Mouse (Mus musculus): ENCODE results near the gene Ctnnbl1. TPM values are rescaled to one million over a fixed set of nuclear protein-coding genes. Genes with fewer than 3 reads are reported as not detected.

Ctnnbl1 gene
- total RNA-seq, 4 experiments from 2014 or later = 24.6 to 28.4 (median 27.7) TPM

DNA sequence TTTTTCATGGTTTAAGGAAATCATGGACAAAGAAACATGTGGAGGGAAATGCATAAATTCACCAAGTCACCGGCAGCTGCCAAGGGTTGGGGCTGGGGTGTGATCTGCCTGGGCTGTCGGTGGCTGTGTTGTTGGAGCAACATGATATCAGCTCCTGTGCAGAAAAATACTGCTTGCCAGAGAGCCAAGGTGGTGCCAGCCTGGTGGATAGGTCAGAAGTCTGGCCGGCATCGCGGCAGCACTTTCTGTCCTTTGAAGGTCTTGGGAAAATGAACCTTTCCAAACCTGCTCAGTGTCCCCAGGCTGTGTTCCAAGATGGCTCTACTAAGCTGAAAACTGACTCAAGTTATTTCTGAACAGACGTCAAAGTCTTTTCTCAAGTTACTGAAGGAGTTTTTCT, 133.0 kb downstream of the Ctnnbl1 start:
- DNase-seq (ENCODE audit: low spot score in 2 of 2) = no peak

- DNase-seq (ENCODE audit: low spot score in 2 of 2) = peak in 1 of 2 experiments; percentile 59
Measured at GRCm38 (mm10) chr2:157873223-157873622, 136.0 kb downstream of the Ctnnbl1 start.

- DNase-seq (ENCODE audit: low spot score in 2 of 2) = no peak
Measured at GRCm38 (mm10) chr2:157873691-157874090, 136.5 kb downstream of the Ctnnbl1 start.

DNA sequence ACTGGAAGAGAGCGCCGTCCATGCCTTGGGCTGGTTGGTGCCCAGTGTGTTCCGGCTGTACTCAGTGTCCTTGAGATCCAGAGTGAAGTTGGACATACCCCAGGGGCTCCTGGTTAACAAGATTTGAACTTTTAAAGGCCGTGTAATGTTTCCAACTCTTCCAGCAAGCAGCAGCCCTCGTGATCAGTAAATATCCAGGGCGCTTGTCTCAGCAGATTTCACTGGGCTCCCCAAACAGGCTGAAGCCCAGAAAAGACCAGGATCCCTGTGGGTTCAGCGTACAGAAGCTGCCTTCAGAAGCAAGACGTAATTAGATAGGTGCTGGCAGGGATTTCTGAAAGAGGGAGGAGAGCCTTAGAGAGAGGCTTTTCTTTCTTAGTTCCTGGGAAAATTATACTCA, 137.9 kb downstream of the Ctnnbl1 start:
- peak in 1 of 2 experiments; percentile 35 for DNase-seq (ENCODE audit: low spot score in 2 of 2)

GRCm38 (mm10) chr2:157877394-157877793, 140.2 kb downstream of the Ctnnbl1 start:
- DNase-seq (ENCODE audit: low spot score in 2 of 2) = no peak

DNA sequence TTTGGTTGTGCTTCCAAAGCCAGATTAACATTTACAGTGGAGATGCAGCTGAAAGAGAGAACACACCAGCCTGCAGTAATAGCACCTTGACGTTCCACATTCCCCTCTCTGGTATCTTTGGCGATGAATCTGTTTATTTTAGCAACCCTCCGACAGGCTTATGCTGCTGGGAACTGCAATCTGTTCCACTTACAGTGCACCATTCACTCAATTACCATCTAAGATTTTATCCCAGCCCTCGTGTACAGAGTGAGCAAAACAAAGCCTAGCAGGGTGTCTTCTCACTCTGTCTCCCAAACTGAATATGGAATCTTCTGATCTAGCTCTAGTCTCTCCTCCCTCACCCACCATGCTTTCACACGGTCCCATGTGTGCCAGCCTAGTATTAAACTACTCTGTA, 140.8 kb downstream of the Ctnnbl1 start:
- peak in 1 of 2 experiments; percentile 58 for DNase-seq (ENCODE audit: low spot score in 2 of 2)

- DNase-seq (ENCODE audit: low spot score in 2 of 2) = no peak
Measured at GRCm38 (mm10) chr2:157881939-157882338, 144.7 kb downstream of the Ctnnbl1 start.

GRCm38 (mm10) chr2:157887275-157888025, 150.2 kb downstream of the Ctnnbl1 start:
- no peak for DNase-seq (ENCODE audit: low spot score in 2 of 2)

GRCm38 (mm10) chr2:157891166-157891565, 154.0 kb downstream of the Ctnnbl1 start:
- no peak for DNase-seq (ENCODE audit: low spot score in 2 of 2)

DNA sequence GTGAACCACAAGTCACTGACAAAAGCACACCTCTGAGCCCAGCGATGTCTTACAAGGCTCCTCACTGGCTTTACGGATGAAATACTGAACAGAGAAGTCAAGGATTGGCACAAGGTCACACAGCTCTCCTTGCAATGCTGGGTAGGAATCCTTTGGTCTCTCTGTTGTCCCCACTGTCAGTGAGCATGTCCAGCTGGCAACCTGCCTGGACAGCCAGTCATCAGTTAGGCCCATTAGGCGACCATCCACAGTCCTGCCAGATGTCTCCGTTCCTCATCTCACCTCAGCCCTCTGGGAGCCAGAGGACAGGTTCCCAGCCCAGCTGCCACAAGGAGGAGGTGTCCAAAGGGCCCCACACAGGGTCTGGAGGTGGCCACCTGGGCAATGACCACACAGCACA, 159.9 kb downstream of the Ctnnbl1 start:
- DNase-seq (ENCODE audit: low spot score in 2 of 2) = no peak

DNA sequence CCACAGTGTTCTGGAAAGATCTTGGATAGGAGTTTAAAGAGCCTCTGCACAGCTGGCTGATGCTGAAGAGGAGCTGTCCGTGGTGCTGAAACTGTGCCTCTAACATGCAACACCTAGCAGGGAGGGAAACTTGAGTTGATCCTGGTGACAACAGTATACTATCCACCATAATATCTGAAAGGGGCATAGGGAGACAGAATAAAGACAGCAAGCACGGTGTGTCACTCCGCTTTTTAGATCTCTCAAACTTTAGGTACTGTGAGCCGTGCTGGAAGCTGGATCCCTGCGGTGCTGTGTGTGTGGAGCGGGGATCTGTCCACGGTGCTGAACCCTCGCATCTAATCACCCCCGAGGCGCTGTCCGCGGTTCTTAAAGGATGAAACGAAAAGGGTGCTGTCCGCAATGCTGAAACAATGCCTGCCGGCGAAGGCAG, 176.0 kb downstream of the Ctnnbl1 start:
- DNase-seq (ENCODE audit: low spot score in 2 of 2) = no peak

DNA sequence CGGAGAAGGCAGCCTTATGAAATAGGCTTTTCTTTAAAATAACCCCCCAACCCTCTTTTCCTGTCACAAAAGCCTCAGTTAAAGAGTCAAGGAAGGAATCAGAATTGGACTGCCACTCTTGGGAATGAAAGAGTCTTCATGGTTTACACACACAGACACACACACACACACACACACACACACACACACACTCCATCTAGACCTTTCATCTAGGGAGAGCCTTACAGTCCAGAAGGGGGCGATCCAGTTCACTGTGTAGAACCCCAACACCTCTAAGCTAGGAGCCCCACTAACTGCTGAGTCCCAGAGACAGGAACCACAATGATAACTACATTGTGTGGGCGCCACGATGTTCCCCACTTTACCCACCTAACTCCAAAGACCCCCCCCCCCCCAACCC, 176.5 kb downstream of the Ctnnbl1 start:
- DNase-seq (ENCODE audit: low spot score in 2 of 2) = no peak

DNA sequence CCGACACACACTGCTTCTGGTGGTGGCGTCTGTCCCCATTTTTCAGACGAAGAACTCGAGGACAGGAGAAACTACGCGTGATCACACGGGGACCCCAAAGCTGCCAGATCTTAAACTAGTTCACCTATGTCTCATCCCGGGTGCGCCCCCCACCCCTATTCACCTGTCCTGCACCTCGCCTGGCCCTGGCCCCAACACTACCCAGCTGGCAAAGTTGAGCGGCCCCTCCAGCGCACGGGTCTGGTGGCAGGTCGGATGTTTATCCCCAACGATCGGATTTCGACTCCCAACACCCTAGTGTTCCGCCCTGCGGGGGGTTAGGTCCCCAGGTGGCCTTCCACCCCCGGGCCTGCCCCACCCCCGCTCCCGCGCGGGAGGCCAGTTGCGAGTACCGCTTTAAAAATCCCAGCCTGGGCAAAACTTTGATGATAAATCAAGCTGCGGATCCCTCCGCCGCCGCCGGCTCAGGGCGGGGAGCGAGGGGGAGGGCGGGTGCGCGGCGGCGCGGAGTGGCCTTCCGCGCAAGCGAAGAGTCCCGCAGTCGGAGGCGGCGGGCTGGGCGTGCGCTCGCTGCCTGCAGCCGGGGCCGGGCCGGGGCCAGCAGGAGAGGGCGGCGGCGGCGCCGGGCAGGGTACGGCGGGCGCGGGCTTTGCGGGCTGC, 177.0 kb downstream of the Ctnnbl1 start, which contains the start of gene Vstm2l:
Gene Vstm2l, plus strand, starts transcription at position 549 of the 660 bp plus-strand sequence.
- peak; percentile 54 to 63 for DNase-seq (ENCODE audit: low spot score in 2 of 2)

DNA sequence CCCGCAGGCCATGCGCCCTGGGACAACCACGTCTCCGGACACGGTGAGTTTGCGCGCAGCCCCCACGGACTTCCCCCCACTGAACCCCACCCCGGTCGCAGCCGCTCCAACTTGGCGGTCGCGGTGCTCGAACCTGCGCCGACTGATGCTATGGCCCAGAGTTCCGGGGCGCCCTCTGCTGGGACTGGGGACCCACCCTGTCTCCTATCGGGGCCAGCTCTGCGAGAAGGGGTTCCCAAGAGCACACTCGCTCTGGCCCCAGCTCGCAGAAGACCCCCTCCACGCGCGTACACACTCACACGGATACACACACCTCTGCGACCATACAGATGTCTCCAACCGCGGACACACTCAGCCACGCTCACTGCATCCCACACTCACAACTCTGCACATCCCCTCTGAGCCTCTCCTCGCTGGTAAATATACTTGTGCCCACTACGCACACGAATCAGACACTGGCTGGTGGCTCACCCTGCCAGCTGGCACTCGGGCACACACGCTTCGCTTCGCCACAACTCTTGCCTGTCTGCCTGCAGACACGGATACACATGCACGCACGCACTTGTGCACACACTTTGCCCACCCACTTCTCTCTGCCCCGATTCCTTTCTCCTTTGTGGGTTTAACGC, 177.8 kb downstream of the Ctnnbl1 start:
- DNase-seq (ENCODE audit: low spot score in 2 of 2) = peak in 1 of 2 experiments; percentile 46

- no peak for DNase-seq (ENCODE audit: low spot score in 2 of 2)
Measured at GRCm38 (mm10) chr2:157918529-157918928, 181.3 kb downstream of the Ctnnbl1 start.

GRCm38 (mm10) chr2:157921551-157921950, 184.3 kb downstream of the Ctnnbl1 start:
- no peak for DNase-seq (ENCODE audit: low spot score in 2 of 2)

DNA sequence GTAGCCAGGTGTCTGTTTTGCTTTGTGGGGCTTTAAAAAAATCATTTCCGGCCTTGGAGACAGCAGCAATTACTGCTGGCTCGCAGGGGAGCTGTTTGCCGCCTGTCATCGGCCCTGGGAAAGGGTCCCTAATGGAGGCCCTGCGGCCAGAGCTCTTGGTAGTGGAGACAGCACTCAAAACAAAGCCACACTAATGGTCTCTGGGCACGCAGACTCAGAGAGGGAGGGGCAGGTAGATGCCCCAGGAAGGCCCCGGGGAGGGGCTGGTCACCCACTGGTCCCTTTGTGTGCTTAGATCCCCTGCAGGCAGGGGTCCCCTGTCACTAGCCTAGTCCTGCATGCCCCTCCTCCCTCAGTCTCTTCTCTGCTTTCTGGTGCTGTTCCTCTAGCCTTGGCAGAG, 186.2 kb downstream of the Ctnnbl1 start:
- DNase-seq (ENCODE audit: low spot score in 2 of 2) = no peak

DNA sequence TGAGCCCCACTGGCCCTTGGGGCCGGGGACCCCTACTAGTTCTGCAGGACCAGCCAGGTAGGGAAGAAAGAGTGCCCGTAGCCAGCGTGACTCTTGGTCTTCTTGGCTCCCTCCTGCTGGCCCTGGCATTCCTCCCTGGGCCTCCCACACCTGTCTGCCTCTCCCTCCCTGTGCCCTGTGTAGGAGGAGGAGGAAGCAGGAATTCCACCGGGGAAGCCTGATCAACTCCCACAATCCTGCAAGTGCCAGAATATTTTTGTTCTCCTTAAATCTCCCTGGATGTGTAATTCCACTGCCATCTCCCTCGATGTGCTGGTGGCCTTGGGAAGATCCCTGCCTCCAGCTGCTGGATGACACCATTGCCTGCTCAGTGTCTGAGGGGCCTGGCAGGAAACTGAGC, 187.3 kb downstream of the Ctnnbl1 start:
- no peak for DNase-seq (ENCODE audit: low spot score in 2 of 2)

GRCm38 (mm10) chr2:157926502-157926901, 189.3 kb downstream of the Ctnnbl1 start:
- no peak for DNase-seq (ENCODE audit: low spot score in 2 of 2)

- no peak for DNase-seq (ENCODE audit: low spot score in 2 of 2)
Measured at GRCm38 (mm10) chr2:157926927-157927326, 189.7 kb downstream of the Ctnnbl1 start.

GRCm38 (mm10) chr2:157927397-157927796, 190.2 kb downstream of the Ctnnbl1 start:
- no peak for DNase-seq (ENCODE audit: low spot score in 2 of 2)

DNA sequence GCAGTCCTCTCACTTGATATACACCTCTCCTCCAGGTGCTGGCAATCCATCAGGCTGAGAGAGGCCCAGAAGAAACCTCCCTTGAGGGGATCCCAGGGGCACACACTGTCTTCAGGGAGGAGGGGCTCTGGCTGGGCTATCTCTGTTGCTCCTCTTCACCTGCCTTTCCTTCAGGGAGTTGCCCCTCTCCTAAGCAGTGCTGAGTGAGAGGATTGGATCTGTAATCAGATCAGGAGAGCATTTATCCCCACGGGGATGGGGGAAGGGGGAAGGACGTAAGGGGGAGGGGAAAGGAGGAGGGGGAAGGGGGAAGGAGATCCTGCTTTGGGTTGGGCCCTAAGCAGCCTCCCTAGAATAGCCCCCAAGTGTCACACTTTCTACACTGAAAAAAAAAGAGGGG, 190.6 kb downstream of the Ctnnbl1 start:
- DNase-seq (ENCODE audit: low spot score in 2 of 2) = no peak

Measured in left cerebral cortex, adult 8-10 months (tissue).